Mouse (Mus musculus): Measurements from ENCODE around the gene Rab30. TPM values are rescaled to one million over a fixed set of nuclear protein-coding genes. Genes with fewer than 3 reads are reported as not detected.

The Rab30 gene
- polyA plus RNA-seq, 1 experiment from 2014 or later: 25.5 TPM

DNA sequence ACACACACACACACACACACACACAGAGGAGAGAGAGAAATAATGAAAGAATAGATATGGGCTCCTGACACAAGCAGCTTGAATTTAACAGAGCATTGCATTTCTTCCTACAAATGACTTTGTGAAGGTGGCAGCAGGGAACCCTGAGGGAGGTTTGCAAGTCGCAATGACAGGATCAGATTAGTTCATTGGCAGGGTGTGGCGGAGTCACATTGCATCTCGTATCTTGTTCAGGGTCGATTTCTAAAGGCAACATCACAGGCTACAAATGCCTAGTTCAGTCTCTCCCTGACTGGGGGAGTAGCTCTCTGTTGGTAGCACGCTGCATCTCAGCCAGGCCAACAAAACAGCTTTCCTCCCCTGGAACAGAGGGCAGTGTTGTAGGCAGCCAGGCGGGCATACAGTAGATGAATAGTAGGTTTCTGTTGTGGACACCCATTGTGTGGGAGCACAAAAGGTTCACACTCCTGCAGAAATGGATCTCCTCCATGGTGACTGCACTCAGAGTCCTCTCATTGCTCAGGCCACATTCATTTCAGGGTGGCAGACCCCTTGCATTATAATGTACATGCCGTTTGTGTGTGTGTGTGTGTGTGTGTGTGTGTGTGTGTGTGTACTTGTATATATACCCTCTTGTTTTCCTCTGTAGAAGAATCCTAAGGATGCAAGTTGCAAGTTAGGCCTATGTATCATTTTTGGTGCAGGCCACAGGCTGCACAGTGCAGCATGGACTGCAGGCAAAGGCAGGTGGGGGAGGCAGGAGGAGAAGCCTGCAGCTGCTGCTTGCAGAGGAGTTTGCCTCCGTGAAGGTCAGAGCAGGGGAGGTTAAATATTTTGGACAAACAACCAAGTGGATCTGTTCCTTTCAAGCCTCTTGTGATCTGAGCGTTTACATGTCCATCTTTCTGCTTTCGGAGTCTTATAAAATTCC, 58.5 kb downstream of the Rab30 start:
- Histone ChIP-seq H3K27ac (ENCODE audit: low read depth, low read length) (no peak overlapping the region), H3K4me3 (ENCODE audit: low read depth, low read length) (no peak overlapping the region), H3K4me1 (ENCODE audit: control insufficient read depth, insufficient read depth, low read length) (no peaks in the 10 kb centered on the region), H3K36me3 (ENCODE audit: control insufficient read depth, insufficient read depth, low read length) (no peaks in the 10 kb centered on the region), H3K4me2 (ENCODE audit: low read depth) (no peak overlapping the region), H3K27me3 (ENCODE audit: control insufficient read depth, insufficient read depth, low read length) (no peaks in the 10 kb centered on the region), H3K9ac (ENCODE audit: low read length) (no peak overlapping the region), H3K9me3 (ENCODE audit: control insufficient read depth, low read length) (no peaks in the 10 kb centered on the region)
- ATAC-seq (ENCODE audit: insufficient read depth, low FRiP score, low TSS enrichment) (peak; percentile 38; the same call in 1 of the 2 replicates), DNase-seq (ENCODE audit: low spot score) (no peak)
- 64% methylated on average over 10 of the region's 10 CpGs for WGBS

DNA sequence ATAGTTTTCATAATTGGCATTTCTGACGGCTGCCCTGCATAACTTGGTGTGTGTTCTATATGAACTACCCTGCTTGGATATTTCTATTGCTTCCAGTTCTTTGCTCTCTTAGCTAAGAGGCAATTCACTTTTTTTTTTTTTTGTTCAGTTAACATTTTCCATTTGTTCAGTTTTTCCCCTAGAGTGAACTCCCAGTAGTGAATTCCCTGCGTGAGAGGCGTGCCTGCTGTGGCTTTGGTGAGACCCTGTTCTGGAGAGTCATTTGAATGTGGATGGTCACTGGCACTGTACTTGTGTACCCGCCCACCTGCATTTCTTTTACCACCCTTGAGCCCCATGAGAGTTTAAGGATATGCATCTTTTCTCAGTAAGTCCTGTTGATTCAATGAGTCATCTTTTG, 60.8 kb downstream of the Rab30 start:
- ATAC-seq (ENCODE audit: insufficient read depth, low FRiP score, low TSS enrichment) (no peak), DNase-seq (ENCODE audit: low spot score) (no peak)
- no peak overlapping the region for H3K4me2 ChIP-seq (ENCODE audit: low read depth)
- H3K9me3 ChIP-seq (ENCODE audit: control insufficient read depth, low read length): no peaks in the 10 kb centered on the region
- no peak overlapping the region for H3K9ac ChIP-seq (ENCODE audit: low read length)
- no peaks in the 10 kb centered on the region for H3K36me3 ChIP-seq (ENCODE audit: control insufficient read depth, insufficient read depth, low read length)
- no peak overlapping the region for H3K4me3 ChIP-seq (ENCODE audit: low read depth, low read length)
- WGBS: 84% methylated on average over 4 of the region's 4 CpGs
- no peaks in the 10 kb centered on the region for H3K27me3 ChIP-seq (ENCODE audit: control insufficient read depth, insufficient read depth, low read length)
- no peak overlapping the region for H3K27ac ChIP-seq (ENCODE audit: low read depth, low read length)
- H3K4me1 ChIP-seq (ENCODE audit: control insufficient read depth, insufficient read depth, low read length): no peaks in the 10 kb centered on the region; the same call in 1 of the 2 replicates

DNA sequence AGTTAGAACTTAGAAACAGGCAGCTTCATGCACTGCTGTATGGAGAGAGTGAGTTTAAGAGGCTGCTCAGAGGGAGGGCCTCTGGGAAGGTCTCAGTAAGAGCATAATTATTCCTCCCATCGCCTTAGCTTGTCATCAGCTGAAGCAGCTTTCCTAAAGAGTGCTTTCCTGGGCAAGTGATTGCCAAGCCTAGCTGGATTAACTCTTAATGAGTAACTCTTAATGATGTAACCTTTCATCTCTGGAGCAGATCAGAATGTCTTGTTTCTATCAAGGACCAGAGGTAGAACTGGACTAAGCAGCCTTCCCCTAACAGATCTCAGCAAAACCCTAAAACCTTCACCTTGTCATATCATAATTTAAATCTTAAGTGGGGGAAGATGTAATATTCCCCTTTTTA, 61.8 kb downstream of the Rab30 start:
- Histone ChIP-seq H3K9me3 (ENCODE audit: control insufficient read depth, low read length) (no peaks in the 10 kb centered on the region), H3K36me3 (ENCODE audit: control insufficient read depth, insufficient read depth, low read length) (no peaks in the 10 kb centered on the region), H3K27ac (ENCODE audit: low read depth, low read length) (no peak overlapping the region), H3K4me3 (ENCODE audit: low read depth, low read length) (no peak overlapping the region), H3K4me2 (ENCODE audit: low read depth) (no peak overlapping the region), H3K4me1 (ENCODE audit: control insufficient read depth, insufficient read depth, low read length) (no peaks in the 10 kb centered on the region; the same call in 1 of the 2 replicates), H3K9ac (ENCODE audit: low read length) (no peak overlapping the region), H3K27me3 (ENCODE audit: control insufficient read depth, insufficient read depth, low read length) (no peaks in the 10 kb centered on the region)
- DNase-seq (ENCODE audit: low spot score) (no peak), ATAC-seq (ENCODE audit: insufficient read depth, low FRiP score, low TSS enrichment) (no peak)
- 68% methylated on average over 1 of the region's 1 CpGs for WGBS

DNA sequence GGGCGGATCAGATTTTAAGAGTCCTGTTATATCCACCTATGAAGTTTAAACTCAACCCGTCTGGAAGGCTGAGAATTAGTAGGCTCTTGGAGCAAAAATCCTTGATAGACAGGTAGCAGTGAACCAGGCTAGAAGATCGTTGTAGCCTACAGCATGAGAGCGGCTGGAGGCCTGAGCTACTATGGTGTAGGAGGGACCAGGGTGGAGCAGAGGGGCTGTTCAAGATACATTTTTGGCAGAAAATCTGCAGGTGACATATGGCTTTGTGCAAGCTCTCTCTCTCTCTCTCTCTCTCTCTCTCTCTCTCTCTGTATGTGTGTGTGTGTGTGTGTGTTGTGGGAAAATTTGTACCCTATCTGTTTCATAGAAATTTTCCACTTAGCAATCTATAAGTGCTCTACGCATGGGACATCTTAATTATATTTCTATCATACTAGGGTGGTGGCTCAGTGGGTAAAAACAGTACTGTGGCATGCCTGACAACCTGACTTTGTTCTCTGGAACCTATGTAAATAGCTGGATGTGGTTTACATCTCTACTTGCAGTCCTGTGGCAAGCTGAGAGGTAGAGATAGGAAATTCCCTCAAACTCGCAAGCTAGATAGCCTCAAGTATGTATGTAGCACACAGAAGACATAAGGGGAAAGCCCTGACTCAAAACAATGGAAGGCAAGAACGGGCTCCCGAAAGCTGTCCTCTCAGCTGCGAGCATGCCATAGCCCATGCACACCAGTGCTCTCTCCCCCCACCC, 63.7 kb downstream of the Rab30 start:
- H3K4me3 ChIP-seq (ENCODE audit: low read depth, low read length): no peak overlapping the region
- WGBS: 93% methylated on average over 9 of the region's 9 CpGs
- ATAC-seq (ENCODE audit: insufficient read depth, low FRiP score, low TSS enrichment): no peak
- H3K4me2 ChIP-seq (ENCODE audit: low read depth): no peak overlapping the region
- DNase-seq (ENCODE audit: low spot score): no peak
- H3K27me3 ChIP-seq (ENCODE audit: control insufficient read depth, insufficient read depth, low read length): no peaks in the 10 kb centered on the region
- no peaks in the 10 kb centered on the region for H3K36me3 ChIP-seq (ENCODE audit: control insufficient read depth, insufficient read depth, low read length)
- H3K9me3 ChIP-seq (ENCODE audit: control insufficient read depth, low read length): no peaks in the 10 kb centered on the region
- H3K27ac ChIP-seq (ENCODE audit: low read depth, low read length): no peak overlapping the region
- no peaks in the 10 kb centered on the region; the same call in 1 of the 2 replicates for H3K4me1 ChIP-seq (ENCODE audit: control insufficient read depth, insufficient read depth, low read length)
- no peak overlapping the region for H3K9ac ChIP-seq (ENCODE audit: low read length)

DNA sequence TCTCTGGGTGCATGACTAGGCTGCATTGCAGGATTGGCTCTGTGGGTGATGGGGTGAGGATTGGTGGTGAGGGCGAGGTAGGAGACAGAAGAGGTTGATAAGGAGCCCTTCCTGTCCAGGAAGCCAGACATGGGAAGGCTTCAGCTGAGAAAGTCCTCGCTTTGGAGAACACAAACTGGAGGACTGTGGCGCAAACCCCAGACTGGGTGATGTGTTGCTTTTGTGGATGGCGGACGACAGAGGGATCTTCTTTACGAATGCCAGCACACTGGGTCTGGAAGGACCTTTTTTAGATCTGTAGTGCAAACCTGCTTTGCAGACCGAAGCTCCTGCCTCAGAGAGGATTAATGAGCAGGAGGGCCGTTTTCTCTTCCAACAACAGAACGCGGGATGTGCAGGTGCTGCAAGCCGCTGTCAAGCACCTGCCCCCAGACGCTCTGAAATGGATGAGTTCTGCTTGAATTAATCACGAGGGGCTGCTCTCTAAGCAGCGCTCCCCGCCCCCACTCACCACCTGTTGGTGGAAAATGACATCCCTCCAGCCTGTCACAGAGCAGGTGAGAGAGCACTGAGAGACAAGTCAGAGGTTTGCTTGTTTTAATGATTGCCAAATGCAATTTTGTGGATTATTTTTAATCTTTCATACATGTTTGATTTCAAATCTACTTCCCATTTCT, 65.2 kb downstream of the Rab30 start:
- Histone ChIP-seq H3K4me3 (ENCODE audit: low read depth, low read length) (no peak overlapping the region), H3K9ac (ENCODE audit: low read length) (no peak overlapping the region), H3K27me3 (ENCODE audit: control insufficient read depth, insufficient read depth, low read length) (no peaks in the 10 kb centered on the region), H3K9me3 (ENCODE audit: control insufficient read depth, low read length) (no peaks in the 10 kb centered on the region), H3K4me1 (ENCODE audit: control insufficient read depth, insufficient read depth, low read length) (no peaks in the 10 kb centered on the region; the same call in 1 of the 2 replicates), H3K36me3 (ENCODE audit: control insufficient read depth, insufficient read depth, low read length) (no peaks in the 10 kb centered on the region), H3K27ac (ENCODE audit: low read depth, low read length) (no peak overlapping the region), H3K4me2 (ENCODE audit: low read depth) (no peak overlapping the region)
- ATAC-seq (ENCODE audit: insufficient read depth, low FRiP score, low TSS enrichment) (no peak), DNase-seq (ENCODE audit: low spot score) (no peak)
- WGBS: 49% methylated on average over 15 of the region's 15 CpGs

DNA sequence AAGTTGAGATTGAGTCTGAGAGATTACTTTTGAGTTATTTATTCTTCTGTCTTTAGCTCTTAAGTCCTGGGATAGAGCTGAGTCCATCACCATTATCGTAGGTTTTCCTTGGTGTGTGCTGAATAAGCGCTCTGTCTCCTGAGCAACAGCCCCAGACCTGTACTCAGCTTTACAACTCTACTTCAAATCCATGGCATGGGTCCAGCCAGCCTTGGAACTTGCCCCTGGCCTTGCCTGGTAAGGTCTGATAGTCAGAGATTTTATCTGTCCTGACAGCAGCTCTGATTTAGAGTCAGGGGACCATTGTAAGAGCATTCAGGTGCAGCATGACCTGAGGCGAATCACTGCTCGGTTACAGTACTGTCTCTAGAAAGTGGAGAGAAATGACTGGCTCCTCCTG, 66.1 kb downstream of the Rab30 start:
- H3K36me3 ChIP-seq (ENCODE audit: control insufficient read depth, insufficient read depth, low read length): no peaks in the 10 kb centered on the region
- no peaks in the 10 kb centered on the region; the same call in 1 of the 2 replicates for H3K4me1 ChIP-seq (ENCODE audit: control insufficient read depth, insufficient read depth, low read length)
- no peak for ATAC-seq (ENCODE audit: insufficient read depth, low FRiP score, low TSS enrichment)
- WGBS: 90% methylated on average over 4 of the region's 4 CpGs
- no peaks in the 10 kb centered on the region for H3K9me3 ChIP-seq (ENCODE audit: control insufficient read depth, low read length)
- no peak overlapping the region for H3K4me3 ChIP-seq (ENCODE audit: low read depth, low read length)
- DNase-seq (ENCODE audit: low spot score): no peak
- no peak overlapping the region for H3K27ac ChIP-seq (ENCODE audit: low read depth, low read length)
- no peaks in the 10 kb centered on the region for H3K27me3 ChIP-seq (ENCODE audit: control insufficient read depth, insufficient read depth, low read length)
- no peak overlapping the region for H3K9ac ChIP-seq (ENCODE audit: low read length)
- H3K4me2 ChIP-seq (ENCODE audit: low read depth): no peak overlapping the region

DNA sequence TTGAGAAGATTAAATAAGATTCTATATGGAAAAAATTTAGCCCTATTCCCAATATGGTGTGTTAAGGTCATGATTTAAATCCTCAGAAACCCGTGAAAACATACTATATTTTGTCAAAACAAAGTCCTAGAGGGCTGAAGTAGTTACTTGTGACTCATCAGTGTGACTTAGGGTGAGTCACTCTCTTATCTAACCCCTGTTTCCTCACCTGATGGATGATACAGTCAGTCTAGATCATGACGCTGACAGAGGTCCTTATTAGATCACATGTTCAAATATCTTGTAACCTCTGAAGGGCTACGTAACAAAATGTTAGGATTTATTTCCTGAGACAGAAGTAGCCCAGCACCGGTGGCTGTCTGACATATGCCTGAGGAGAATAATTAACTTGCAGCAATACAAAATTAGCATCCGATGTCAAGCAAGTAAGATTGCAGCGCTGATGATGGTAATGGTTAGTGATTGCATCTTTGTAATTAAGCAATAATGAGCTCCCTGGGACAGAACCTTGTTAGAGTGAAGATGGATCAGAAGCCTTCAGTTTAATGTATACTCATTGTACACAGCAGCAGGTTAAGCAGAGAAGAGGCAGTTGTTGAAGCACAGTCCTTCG, 70.4 kb downstream of the Rab30 start:
- DNase-seq (ENCODE audit: low spot score) (no peak), ATAC-seq (ENCODE audit: insufficient read depth, low FRiP score, low TSS enrichment) (no peak)
- no peaks in the 10 kb centered on the region for H3K4me1 ChIP-seq (ENCODE audit: control insufficient read depth, insufficient read depth, low read length)
- no peaks in the 10 kb centered on the region for H3K27me3 ChIP-seq (ENCODE audit: control insufficient read depth, insufficient read depth, low read length)
- H3K4me2 ChIP-seq (ENCODE audit: low read depth): no peak overlapping the region
- H3K9ac ChIP-seq (ENCODE audit: low read length): no peak overlapping the region
- H3K27ac ChIP-seq (ENCODE audit: low read depth, low read length): no peak overlapping the region
- no peaks in the 10 kb centered on the region for H3K9me3 ChIP-seq (ENCODE audit: control insufficient read depth, low read length)
- WGBS: 89% methylated on average over 7 of the region's 7 CpGs
- H3K36me3 ChIP-seq (ENCODE audit: control insufficient read depth, insufficient read depth, low read length): no peaks in the 10 kb centered on the region
- no peak overlapping the region for H3K4me3 ChIP-seq (ENCODE audit: low read depth, low read length)

DNA sequence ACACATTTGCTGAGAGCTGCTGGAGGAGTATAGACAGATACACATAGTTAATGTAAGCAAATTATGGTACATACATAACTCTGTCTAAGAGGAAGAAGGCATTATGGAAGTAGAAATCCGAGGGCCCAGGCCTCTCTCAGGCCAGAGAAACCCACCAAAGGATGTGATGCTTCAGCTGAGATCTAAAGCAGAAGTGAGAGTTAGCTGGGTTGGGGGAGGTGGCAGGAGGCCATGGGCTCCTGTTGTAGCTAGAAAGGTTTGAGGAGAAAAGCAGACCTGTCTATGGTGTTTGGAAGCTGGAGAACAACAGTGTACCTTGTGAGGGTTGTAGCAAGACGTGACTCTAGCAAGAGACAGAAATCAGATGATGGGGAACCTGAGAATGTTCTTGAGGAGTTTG, 75.8 kb downstream of the Rab30 start:
- Histone ChIP-seq H3K27ac (ENCODE audit: low read depth, low read length) (no peak overlapping the region), H3K4me2 (ENCODE audit: low read depth) (no peak overlapping the region), H3K4me3 (ENCODE audit: low read depth, low read length) (no peak overlapping the region), H3K27me3 (ENCODE audit: control insufficient read depth, insufficient read depth, low read length) (no peaks in the 10 kb centered on the region), H3K9ac (ENCODE audit: low read length) (no peak overlapping the region), H3K4me1 (ENCODE audit: control insufficient read depth, insufficient read depth, low read length) (no peaks in the 10 kb centered on the region), H3K36me3 (ENCODE audit: control insufficient read depth, insufficient read depth, low read length) (no peaks in the 10 kb centered on the region), H3K9me3 (ENCODE audit: control insufficient read depth, low read length) (no peaks in the 10 kb centered on the region)
- WGBS: 82% methylated on average over 2 of the region's 2 CpGs
- DNase-seq (ENCODE audit: low spot score) (no peak), ATAC-seq (ENCODE audit: insufficient read depth, low FRiP score, low TSS enrichment) (no peak)

All from neural tube, embryonic 11.5 days (tissue).